Mouse (Mus musculus) C2C12 (cell line): Measurements from ENCODE around the gene Pard3b.

ENCODE experiments used
- CEBPB ChIP-seq: IDR thresholded peaks from one replicate; pipeline ENCODE4 v1.6.1; 2011; ENCODE audit warnings: low read depth, mild to moderate bottlenecking, control low read depth, moderate library complexity
- CTCF ChIP-seq: IDR thresholded peaks from one replicate; pipeline ENCODE4 v1.5.1; 2011; ENCODE audit not compliant: control insufficient read depth, insufficient read depth, insufficient read length
- MAX ChIP-seq: IDR thresholded peaks from one replicate; pipeline ENCODE4 v1.6.1; 2011; ENCODE audit warnings: mild to moderate bottlenecking, control low read depth
- MYOD1 ChIP-seq: IDR thresholded peaks from one replicate; pipeline ENCODE4 v1.6.1; 2011; ENCODE audit warnings: low read depth; ENCODE audit not compliant: control insufficient read depth, insufficient read length
- MYOG ChIP-seq: IDR thresholded peaks from one replicate; pipeline ENCODE4 v1.6.1; 2011; ENCODE audit not compliant: control insufficient read depth, insufficient read length; ENCODE audit errors: extremely low read depth
- USF1 ChIP-seq: IDR thresholded peaks from one replicate; pipeline ENCODE4 v1.6.1; 2011; ENCODE audit warnings: low read depth, mild to moderate bottlenecking, control low read depth, moderate library complexity

DNA sequence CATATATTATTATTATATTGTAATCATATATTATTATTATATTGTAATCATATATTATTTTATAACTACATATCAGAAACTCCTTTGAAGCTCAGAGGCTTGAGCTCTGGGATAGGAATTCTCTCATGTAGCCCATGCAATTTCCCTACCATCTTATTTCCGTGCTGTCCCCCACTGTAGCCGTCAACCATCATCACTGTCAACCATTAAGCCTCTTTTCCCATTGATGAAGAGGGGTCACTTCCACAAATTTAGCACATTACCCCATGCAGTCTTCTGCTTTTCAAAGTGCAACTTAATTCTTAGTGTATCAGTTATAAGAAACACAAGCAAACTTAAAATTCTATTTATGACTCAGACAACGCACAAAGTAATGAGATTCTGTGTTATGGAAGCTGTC lies 873.1 kb downstream of the Pard3b start:
- no peak for TF ChIP-seq CTCF
- TF ChIP-seq MAX, result no peak
- TF ChIP-seq USF1, result no peak
- no peak for TF ChIP-seq MYOD1
- TF ChIP-seq MYOG, result no peak
- TF ChIP-seq CEBPB, result no peak
